Mouse (Mus musculus) cerebellum, adult 2 months (tissue): ENCODE results near the gene Tnik. TPM values are rescaled to one million over a fixed set of nuclear protein-coding genes. Genes with fewer than 3 reads are reported as not detected.
A peak's percentile ranks its signal among the peaks of the same experiment; 100 is the strongest.

Experiments used
- DNase-seq, 2 experiments: peaks; one replicate each; pipeline ENCODE4 v3.0.0; 2021
- H3K27ac ChIP-seq: fragments of 200-500 bp; 2 replicates; pipeline ENCODE4 v1.5.1; 2012; ENCODE audit warnings: low read length, control low read depth, inconsistent platforms; ENCODE audit not compliant: insufficient read depth
- H3K27me3 ChIP-seq: fragments of 200-500 bp; 2 replicates; pipeline ENCODE4 v1.6.1; 2012; ENCODE audit warnings: inconsistent platforms, mild to moderate bottlenecking, low read length, moderate library complexity; ENCODE audit not compliant: control insufficient read depth, insufficient read depth
- H3K4me1 ChIP-seq: fragments of 200-500 bp; 2 replicates; pipeline ENCODE4 v1.6.1; 2011; ENCODE audit warnings: low read length; ENCODE audit not compliant: control insufficient read depth, insufficient read depth
- H3K4me3 ChIP-seq: fragments of 200-500 bp; replicated peaks from 2 replicates; pipeline ENCODE3; 2011; ENCODE audit warnings: mild to moderate bottlenecking, low read depth, low read length, control low read depth; ENCODE audit not compliant: insufficient read depth
- CTCF ChIP-seq: fragments of 200-500 bp; IDR thresholded peaks from 2 replicates; pipeline ENCODE4 v1.5.1; 2011; ENCODE audit warnings: low read depth, mild to moderate bottlenecking, control low read depth, low read length, moderate library complexity, borderline replicate concordance; ENCODE audit not compliant: insufficient read depth
- POLR2A ChIP-seq: fragments of 200-500 bp; IDR thresholded peaks from 2 replicates; pipeline ENCODE4 v1.6.1; 2011; ENCODE audit warnings: low read length, control low read depth, borderline replicate concordance; ENCODE audit not compliant: insufficient read depth
- WGBS: fragments of 180-500 bp; shearing (Covaris S2); methylation state at CpG from one replicate; pipeline ENCODE4 v1.1.7; 2018; 5-methylcytosine and 5-hydroxymethylcytosine counted together
- polyA plus RNA-seq: library from polyadenylated mRNA; depleted of rRNA; stranded (reverse); fragments of >200 nt; gene quantifications from 2 replicates; pipeline ENCODE4 v1.2.3, GENCODE M21; 2012

The Tnik gene
- polyA plus RNA-seq, 1 experiment: 72.0 TPM

DNA sequence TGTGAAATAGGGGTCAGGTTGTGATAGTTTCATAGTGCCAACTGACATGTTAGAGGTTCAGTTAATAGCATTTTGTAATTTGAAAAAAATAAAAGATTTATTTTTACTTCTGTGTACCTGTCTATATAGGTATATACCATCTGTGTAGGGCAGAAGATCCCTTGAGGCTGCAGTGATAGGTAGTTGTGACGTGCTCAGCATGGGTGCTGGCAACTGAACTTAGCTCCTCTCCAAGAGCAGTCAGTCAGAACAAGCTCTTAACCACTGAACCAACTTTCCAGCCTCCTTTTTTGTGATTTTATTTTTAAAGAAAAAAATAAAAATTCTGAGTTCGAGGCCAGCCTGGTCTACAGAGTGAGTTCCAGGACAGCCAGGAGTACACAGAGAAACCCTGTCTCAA, 51.4 kb downstream of the Tnik start:
- TF ChIP-seq POLR2A (no peak), CTCF (no peak)
- WGBS: 70% methylated on average over 2 of the region's 2 CpGs
- Histone ChIP-seq H3K4me3 (no peak overlapping the region), H3K27me3 (no peaks in the 10 kb centered on the region), H3K4me1 (peaks cover 11% of the 10 kb centered on the region; the same call in 1 of the 2 replicates), H3K27ac (no peak overlapping the region)
- peak in 1 of 2 experiments; percentile 54 for DNase-seq

DNA sequence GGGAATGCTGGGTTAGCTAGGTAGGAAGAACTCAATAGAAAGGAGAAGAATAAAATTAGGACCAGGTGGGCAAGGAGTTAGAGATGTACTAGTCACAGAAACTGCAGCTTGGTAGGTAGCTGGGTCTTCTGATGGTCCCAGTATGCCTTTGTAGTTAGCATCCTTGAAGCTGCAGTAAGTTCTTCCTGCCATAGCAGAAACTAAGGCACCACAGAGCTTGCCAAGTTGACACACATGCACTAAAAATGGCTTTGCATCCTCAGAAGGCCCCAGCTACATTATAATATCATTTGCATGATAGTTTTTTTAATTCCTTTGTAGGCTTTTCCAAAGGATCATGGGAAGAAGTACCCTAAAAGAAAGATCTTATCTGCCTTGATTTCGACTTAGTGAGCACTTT, 54.3 kb downstream of the Tnik start:
- H3K27me3 ChIP-seq: no peaks in the 10 kb centered on the region
- TF ChIP-seq POLR2A (no peak), CTCF (no peak)
- WGBS: 91% methylated on average over 1 of the region's 1 CpGs
- H3K4me1 ChIP-seq: peaks cover 8% of the 10 kb centered on the region; the same call in 1 of the 2 replicates
- no peak for DNase-seq
- no peak overlapping the region for H3K4me3 ChIP-seq
- H3K27ac ChIP-seq: no peak overlapping the region

DNA sequence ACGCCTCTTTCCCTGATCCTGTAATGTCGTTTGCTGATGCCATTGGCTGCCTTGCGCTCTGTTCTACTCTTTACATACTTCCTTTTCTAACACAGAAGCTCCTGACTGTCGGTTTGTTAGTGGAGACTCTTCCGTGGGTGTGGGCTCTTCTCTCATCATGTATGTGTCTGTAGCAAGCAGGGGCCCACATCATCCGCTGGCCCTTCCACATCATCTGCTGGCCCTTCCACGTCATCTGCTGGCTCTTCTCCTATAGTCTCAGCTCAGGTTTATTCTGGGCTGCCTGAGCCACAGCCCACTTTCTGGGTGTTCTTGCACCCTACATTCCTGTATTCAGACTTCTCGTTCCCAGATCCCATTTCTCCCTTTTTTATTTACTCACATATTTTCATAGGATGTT, 58.6 kb downstream of the Tnik start:
- Histone ChIP-seq H3K27ac (no peak overlapping the region), H3K27me3 (no peaks in the 10 kb centered on the region), H3K4me1 (peaks cover 8% of the 10 kb centered on the region; the same call in 1 of the 2 replicates), H3K4me3 (no peak overlapping the region)
- TF ChIP-seq POLR2A (no peak), CTCF (no peak)
- 83% methylated on average over 8 of the region's 8 CpGs for WGBS
- no peak for DNase-seq

DNA sequence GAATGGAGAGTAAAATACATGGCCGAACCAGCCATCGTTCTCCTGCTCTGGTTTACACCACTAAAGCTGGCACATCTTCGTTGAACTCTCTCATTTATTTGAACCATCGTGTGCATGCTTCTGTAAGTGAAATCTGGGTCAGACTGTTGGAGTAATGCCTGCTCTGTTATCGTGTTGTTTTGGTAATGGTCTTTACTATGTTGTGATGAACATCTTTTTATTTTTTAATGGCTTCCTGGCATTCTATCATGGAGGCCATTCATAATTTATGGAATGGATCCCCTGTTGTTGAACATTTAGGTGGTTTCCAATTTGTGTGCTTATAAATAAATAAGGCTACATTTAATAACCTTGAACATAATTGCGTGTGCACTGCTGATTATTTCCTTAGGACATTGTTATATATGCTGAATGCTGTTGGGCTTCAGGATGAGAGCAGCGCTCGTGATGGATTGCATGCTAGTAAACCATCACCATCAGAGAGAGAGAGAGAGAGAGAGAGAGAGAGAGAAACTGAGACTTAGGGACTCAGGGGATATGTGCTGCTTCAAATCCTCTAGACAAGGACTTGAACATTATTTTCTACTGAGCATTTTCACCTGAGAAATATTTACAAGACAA, 62.7 kb downstream of the Tnik start:
- no peaks in the 10 kb centered on the region for H3K27me3 ChIP-seq
- TF ChIP-seq CTCF: no peak
- TF ChIP-seq POLR2A: no peak
- DNase-seq: no peak
- WGBS: 44% methylated on average over 8 of the region's 8 CpGs
- H3K27ac ChIP-seq: no peak overlapping the region
- H3K4me3 ChIP-seq: no peak overlapping the region
- peaks cover 16% of the 10 kb centered on the region for H3K4me1 ChIP-seq

DNA sequence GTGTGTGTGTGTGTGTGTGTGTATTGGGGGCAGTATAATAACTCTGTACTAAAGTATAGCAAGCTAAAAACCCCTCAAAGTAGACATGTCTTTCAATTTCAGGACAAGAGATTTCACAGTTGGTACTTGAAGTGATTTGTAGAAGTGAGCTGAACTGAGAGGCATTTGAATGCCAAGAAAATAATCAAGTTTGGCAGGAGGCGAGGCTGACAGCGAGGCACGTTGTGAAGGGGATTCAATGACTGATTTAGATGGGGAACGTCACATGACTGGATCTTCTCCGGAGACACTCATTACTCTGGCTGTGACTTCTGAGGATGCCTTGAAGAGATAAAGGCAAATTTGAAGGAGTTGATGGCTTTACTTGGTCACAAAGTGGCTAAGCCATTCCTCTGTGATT, 69.3 kb downstream of the Tnik start:
- 31% methylated on average over 5 of the region's 5 CpGs for WGBS
- DNase-seq: no peak
- no peaks in the 10 kb centered on the region for H3K27me3 ChIP-seq
- TF ChIP-seq POLR2A: no peak
- TF ChIP-seq CTCF: no peak
- H3K27ac ChIP-seq: no peak overlapping the region
- H3K4me3 ChIP-seq: no peak overlapping the region
- peaks cover 15% of the 10 kb centered on the region for H3K4me1 ChIP-seq

DNA sequence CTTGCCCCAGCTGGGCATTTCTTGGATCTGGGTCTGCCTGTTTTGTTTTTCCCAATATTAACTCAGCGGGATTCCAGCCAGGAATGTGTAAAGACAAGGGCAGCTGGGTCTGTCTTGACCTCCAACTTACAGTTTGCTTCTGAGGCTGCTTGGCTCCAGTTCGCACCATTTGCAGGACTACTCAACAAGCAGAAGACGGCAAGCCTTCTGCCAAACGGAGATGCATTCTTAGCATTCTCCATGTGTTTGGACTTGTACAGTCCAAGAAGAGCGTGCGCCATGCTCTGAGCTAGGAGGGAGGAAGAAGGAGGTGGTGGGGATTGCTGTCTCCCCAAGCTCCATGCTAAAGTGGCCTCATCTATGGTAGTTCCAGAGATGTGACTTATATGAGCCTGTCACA, 70.9 kb downstream of the Tnik start:
- peak overlapping the region; percentile 1; the same call in 1 of the 2 replicates for H3K27ac ChIP-seq
- H3K4me1 ChIP-seq: peaks cover 7% of the 10 kb centered on the region
- no peak overlapping the region for H3K4me3 ChIP-seq
- 59% methylated on average over 6 of the region's 6 CpGs for WGBS
- TF ChIP-seq POLR2A: no peak
- TF ChIP-seq CTCF: no peak
- DNase-seq: peak in 1 of 2 experiments; percentile 29
- H3K27me3 ChIP-seq: no peaks in the 10 kb centered on the region

DNA sequence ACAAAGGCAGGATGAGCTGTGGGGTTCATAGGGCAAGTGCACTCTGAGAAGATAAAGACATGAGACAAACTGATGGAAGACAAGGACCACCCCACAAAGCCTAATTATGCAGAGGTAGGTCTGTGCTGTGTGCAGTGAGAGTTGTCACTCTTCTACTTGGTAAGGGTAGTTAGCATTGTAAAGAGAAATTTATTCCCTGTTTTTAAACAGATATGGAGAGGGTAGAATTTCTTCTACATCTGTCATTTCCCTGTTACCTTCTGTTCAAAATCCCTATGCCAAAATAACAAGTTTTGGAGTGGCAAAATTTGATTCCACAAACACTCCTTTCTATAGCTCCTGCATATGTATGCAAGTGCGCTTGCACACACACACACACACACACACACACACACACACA, 71.5 kb downstream of the Tnik start:
- Histone ChIP-seq H3K27me3 (no peaks in the 10 kb centered on the region), H3K27ac (no peak overlapping the region), H3K4me1 (peaks cover 9% of the 10 kb centered on the region), H3K4me3 (no peak overlapping the region)
- 77% methylated on average over 1 of the region's 1 CpGs for WGBS
- no peak for DNase-seq
- TF ChIP-seq POLR2A (no peak), CTCF (no peak)

DNA sequence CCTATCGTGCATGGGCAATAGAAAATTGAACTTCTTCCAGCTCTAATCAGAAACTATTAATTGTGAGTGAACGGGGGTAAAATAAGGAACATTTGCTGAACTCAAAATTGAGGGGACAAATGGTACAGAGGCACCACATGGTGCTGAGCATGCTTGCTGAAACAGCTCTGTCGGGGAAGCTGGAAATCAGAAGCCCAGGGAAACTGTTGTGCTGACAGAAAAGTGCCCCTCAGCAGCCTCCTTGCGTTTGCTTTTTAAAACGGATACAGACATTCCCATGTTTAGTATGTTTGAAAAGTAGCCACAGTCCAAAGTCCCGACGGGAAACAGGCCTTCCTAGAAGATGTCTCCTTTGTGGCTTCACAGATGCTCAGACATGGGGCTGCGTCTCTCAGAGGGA, 77.1 kb downstream of the Tnik start:
- H3K4me1 ChIP-seq: peaks cover 15% of the 10 kb centered on the region
- no peak for DNase-seq
- TF ChIP-seq POLR2A (no peak), CTCF (no peak)
- no peaks in the 10 kb centered on the region for H3K27me3 ChIP-seq
- H3K27ac ChIP-seq: no peak overlapping the region
- 17% methylated on average over 8 of the region's 8 CpGs for WGBS
- no peak overlapping the region for H3K4me3 ChIP-seq
